Mouse (Mus musculus): ENCODE measurements at regions not wholly inside any gene's neighbourhood (a gene's known extent, or its start where the extent isn't known, plus 50 kb on each side); places are given as distances from the start of the nearest gene placed in this dataset.

DNA sequence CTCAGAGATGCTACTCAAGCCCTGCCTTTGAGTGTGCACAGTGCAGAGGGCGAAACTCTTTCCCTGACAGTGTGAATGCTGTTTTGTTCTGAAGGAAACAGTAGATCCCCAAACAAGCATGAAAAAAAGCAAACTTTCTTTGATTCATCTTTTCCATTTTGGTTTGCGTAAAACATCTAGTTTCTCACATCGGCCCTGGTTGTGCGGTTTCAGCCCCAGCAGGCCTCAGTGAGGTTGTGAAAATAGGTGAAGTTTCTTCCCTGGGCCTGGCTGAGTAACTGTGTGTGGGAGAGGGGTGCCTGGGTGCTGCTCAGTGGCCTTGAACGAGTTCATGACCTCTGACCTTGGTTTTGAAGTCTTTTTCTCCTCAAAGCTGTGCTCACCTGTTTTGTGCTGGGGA lies 216.5 kb upstream of the Cxcr4 start:
- H3K9me3 ChIP-seq (replicated peaks; ENCODE audit: control insufficient read depth, low read length): no peaks in the 10 kb centered on the region
- 82% methylated on average over 5 of the region's 5 CpGs for WGBS
- no peak overlapping the region for H3K4me3 ChIP-seq (replicated peaks; ENCODE audit: low read length)
- no peak overlapping the region for H3K9ac ChIP-seq (ENCODE audit: low read length)
- H3K4me2 ChIP-seq (ENCODE audit: low read depth, low read length): no peak overlapping the region
- H3K27me3 ChIP-seq (ENCODE audit: control insufficient read depth, insufficient read depth, low read length): no peaks in the 10 kb centered on the region
- H3K36me3 ChIP-seq (ENCODE audit: control insufficient read depth, insufficient read depth, low read length): no peaks in the 10 kb centered on the region
- no peak overlapping the region for H3K27ac ChIP-seq (ENCODE audit: low read length)
- peaks cover 4% of the 10 kb centered on the region; the same call in 1 of the 2 replicates for H3K4me1 ChIP-seq (ENCODE audit: control insufficient read depth, insufficient read depth, low read length)
- ATAC-seq (ENCODE audit: insufficient read depth, low FRiP score): no peak

DNA sequence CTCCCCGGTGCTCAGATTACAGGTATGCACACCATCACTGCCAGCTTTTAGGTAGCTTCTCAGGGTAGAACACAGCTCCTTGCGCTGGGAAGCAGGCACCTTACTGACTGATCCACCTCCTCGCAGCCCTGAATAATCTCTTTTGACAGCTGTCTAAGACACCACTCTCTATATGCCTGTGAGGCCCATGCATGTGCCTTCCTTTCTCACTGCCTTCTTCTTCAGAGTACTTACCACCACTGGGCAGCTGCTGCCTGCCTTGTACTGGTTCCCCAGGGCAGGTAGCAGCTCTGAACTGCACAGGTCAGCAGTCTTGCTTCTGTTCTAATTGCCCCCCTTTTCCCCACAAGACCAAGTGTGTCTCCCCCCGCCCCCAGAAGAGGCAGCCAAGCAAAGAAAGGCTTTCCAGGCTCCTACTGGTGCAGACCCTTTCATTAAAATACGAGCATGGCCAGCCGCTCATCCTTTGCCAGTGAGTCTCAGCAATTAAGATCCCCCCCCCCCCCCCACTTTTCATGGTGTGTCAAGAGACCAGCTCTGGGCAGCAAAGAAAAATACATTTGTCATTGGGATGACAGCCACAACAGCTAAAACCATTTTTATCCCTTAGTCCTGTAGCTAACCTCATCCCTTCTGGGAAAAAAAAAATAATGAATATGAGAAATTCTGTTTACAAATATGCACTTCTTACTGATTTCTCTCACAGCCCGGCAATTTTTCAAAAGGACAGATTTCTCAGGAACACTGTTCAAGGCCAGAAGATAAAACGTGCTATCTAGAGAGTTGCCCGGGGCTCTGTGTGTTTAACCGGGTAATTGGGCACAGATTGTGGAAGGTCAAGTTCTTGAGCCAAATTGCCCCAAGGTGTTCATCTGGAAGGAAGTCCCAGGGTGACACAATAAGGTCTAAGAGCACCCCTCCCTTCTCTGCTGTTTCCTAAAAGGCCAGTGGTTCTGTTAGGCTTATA lies 213.9 kb upstream of the Cxcr4 start:
- no peak for ATAC-seq (ENCODE audit: insufficient read depth, low FRiP score)
- Histone ChIP-seq H3K4me3 (replicated peaks; ENCODE audit: low read length) (no peak overlapping the region), H3K27ac (ENCODE audit: low read length) (no peak overlapping the region), H3K9ac (ENCODE audit: low read length) (0 out of 2 replicates have a peak overlapping the region, but pooled peaks have one; percentile 14), H3K9me3 (replicated peaks; ENCODE audit: control insufficient read depth, low read length) (no peaks in the 10 kb centered on the region), H3K4me2 (ENCODE audit: low read depth, low read length) (no peak overlapping the region), H3K36me3 (ENCODE audit: control insufficient read depth, insufficient read depth, low read length) (no peaks in the 10 kb centered on the region), H3K27me3 (ENCODE audit: control insufficient read depth, insufficient read depth, low read length) (no peaks in the 10 kb centered on the region), H3K4me1 (ENCODE audit: control insufficient read depth, insufficient read depth, low read length) (peaks cover 8% of the 10 kb centered on the region; the same call in 1 of the 2 replicates)
- 52% methylated on average over 10 of the region's 10 CpGs for WGBS

DNA sequence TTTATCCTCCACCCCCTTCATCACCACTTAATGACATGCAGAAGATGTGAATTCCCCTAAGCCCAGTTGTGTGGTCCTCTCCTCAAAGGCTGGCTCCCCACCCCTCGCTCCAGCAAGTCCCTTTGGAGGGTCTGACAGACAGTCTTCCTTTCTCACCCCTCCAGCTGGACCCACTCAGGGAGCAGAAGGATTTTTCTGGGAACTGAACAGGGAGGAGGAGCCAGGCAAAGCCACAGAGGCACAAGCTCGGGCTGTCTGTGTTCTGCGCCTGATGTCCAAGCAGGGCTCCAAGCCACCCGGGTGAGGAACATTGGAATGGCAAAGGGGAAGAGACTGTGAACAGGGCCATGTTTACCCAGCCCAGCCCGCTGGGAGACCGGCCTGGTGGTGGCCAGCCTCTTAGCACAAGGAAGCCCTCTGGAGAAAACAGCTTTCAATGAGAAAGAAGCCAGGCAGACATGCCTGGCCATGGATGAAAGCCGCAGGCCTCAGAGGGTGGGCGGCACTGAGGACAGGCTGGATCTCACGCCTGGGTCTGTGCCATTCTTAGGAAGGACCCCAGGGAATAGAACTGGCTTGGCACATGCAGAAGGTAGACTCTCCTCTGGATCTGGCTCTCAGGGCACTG lies 211.5 kb upstream of the Cxcr4 start:
- Histone ChIP-seq H3K36me3 (ENCODE audit: control insufficient read depth, insufficient read depth, low read length) (no peaks in the 10 kb centered on the region), H3K4me2 (ENCODE audit: low read depth, low read length) (no peak overlapping the region; the same call in 1 of the 2 replicates), H3K27ac (ENCODE audit: low read length) (peak overlapping the region; percentile 84), H3K9ac (ENCODE audit: low read length) (peak overlapping the region; percentile 48; the same call in 1 of the 2 replicates), H3K4me3 (replicated peaks; ENCODE audit: low read length) (no peak overlapping the region), H3K27me3 (ENCODE audit: control insufficient read depth, insufficient read depth, low read length) (no peaks in the 10 kb centered on the region), H3K9me3 (replicated peaks; ENCODE audit: control insufficient read depth, low read length) (no peaks in the 10 kb centered on the region), H3K4me1 (ENCODE audit: control insufficient read depth, insufficient read depth, low read length) (peaks cover 8% of the 10 kb centered on the region; the same call in 1 of the 2 replicates)
- peak; percentile 84 for ATAC-seq (ENCODE audit: insufficient read depth, low FRiP score)
- WGBS: 19% methylated on average over 9 of the region's 9 CpGs

DNA sequence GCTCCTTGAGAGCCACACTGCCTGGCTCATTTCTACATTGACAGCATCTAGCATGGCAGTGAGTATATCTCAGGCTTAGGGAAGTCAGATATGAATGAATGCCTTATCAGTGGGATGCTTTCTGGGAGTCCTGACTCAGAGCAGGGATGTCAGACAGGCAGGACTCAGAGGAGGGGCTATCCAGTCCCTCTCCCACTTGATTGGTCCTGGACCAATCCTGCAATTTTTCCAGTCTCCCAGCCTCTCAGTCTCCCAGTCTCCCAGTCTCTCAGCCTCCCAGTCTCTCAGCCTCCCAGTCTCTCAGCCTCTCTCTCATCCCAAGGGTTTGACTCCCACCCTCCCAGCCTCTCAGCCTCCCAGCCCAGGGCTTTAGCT lies 211.0 kb upstream of the Cxcr4 start:
- H3K4me1 ChIP-seq (ENCODE audit: control insufficient read depth, insufficient read depth, low read length): peaks cover 8% of the 10 kb centered on the region; the same call in 1 of the 2 replicates
- H3K27me3 ChIP-seq (ENCODE audit: control insufficient read depth, insufficient read depth, low read length): no peaks in the 10 kb centered on the region
- peak; percentile 51 for ATAC-seq (ENCODE audit: insufficient read depth, low FRiP score)
- no peaks in the 10 kb centered on the region for H3K36me3 ChIP-seq (ENCODE audit: control insufficient read depth, insufficient read depth, low read length)
- peak overlapping the region; percentile 84; the same call in 1 of the 2 replicates for H3K27ac ChIP-seq (ENCODE audit: low read length)
- no peak overlapping the region; the same call in 1 of the 2 replicates for H3K4me2 ChIP-seq (ENCODE audit: low read depth, low read length)
- H3K4me3 ChIP-seq (replicated peaks; ENCODE audit: low read length): no peak overlapping the region
- no peaks in the 10 kb centered on the region for H3K9me3 ChIP-seq (replicated peaks; ENCODE audit: control insufficient read depth, low read length)
- no peak overlapping the region for H3K9ac ChIP-seq (ENCODE audit: low read length)

DNA sequence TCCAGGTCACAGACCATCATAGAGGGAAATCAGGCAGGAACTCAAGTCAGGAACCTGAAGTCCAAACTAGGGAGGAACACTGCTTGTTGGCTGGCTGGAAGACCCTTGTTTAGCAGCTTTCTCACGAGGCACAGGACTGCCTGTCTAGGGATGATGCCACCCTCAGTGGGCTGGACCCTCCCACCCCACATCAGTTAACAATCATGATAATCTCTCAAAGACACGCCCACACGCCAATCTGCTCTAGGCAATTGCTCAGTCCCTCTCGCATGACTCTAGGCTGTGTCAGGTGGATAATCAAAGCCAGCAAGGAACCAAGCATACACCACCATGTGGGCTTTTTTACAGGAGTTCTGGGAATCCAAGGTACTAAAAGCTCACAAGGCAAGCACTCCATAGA lies 206.6 kb upstream of the Cxcr4 start:
- ATAC-seq (ENCODE audit: insufficient read depth, low FRiP score): no peak
- H3K4me3 ChIP-seq (replicated peaks; ENCODE audit: low read length): no peak overlapping the region
- no peak overlapping the region for H3K4me2 ChIP-seq (ENCODE audit: low read depth, low read length)
- H3K27ac ChIP-seq (ENCODE audit: low read length): no peak overlapping the region
- peaks cover 5% of the 10 kb centered on the region; the same call in 1 of the 2 replicates for H3K4me1 ChIP-seq (ENCODE audit: control insufficient read depth, insufficient read depth, low read length)
- H3K27me3 ChIP-seq (ENCODE audit: control insufficient read depth, insufficient read depth, low read length): no peaks in the 10 kb centered on the region
- no peaks in the 10 kb centered on the region for H3K9me3 ChIP-seq (replicated peaks; ENCODE audit: control insufficient read depth, low read length)
- no peaks in the 10 kb centered on the region for H3K36me3 ChIP-seq (ENCODE audit: control insufficient read depth, insufficient read depth, low read length)
- WGBS: 80% methylated on average over 4 of the region's 4 CpGs
- H3K9ac ChIP-seq (ENCODE audit: low read length): no peak overlapping the region

DNA sequence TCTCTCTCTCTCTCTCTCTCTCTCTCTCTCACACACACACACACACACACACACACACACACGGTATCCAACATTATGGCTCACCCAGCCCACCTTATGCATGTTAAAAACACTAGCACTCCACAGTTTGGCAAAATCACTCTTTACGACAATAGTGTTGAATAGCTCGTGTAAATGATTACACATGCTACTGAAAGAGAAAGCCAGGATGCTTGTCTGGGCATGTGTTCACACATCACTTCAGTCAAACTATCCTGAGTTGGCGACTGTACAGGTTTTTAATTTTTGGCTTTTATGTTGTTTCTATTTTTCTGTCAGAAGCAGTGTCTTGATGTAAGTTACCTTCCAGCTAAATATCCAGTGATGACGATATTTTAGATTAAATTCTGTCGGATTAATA lies 203.6 kb upstream of the Cxcr4 start:
- H3K4me3 ChIP-seq (replicated peaks; ENCODE audit: low read length): no peak overlapping the region
- no peak overlapping the region for H3K9ac ChIP-seq (ENCODE audit: low read length)
- no peaks in the 10 kb centered on the region for H3K36me3 ChIP-seq (ENCODE audit: control insufficient read depth, insufficient read depth, low read length)
- no peaks in the 10 kb centered on the region for H3K4me1 ChIP-seq (ENCODE audit: control insufficient read depth, insufficient read depth, low read length)
- H3K9me3 ChIP-seq (replicated peaks; ENCODE audit: control insufficient read depth, low read length): no peaks in the 10 kb centered on the region
- WGBS: 70% methylated on average over 6 of the region's 6 CpGs
- H3K27me3 ChIP-seq (ENCODE audit: control insufficient read depth, insufficient read depth, low read length): no peaks in the 10 kb centered on the region
- peak overlapping the region; percentile 29; the same call in 1 of the 2 replicates for H3K27ac ChIP-seq (ENCODE audit: low read length)
- H3K4me2 ChIP-seq (ENCODE audit: low read depth, low read length): no peak overlapping the region
- ATAC-seq (ENCODE audit: insufficient read depth, low FRiP score): no peak

DNA sequence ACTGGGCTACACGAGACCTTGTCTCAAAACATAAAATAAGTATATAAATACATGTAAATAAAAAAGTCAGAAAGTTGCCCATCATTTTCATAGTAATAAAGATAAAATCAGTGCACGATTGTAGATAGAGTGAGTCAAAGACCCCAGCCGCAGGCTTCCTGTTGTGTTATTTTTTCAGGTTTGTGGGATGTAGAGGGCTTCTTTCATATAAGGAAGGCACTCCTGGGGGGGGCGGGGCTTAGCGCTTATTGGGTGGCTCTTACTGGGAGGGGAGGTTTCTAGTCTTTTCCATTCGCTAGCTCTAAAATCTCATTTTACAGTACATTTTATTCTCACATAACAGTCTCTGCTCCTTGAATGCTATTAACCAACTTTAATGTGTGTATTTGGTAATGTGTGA lies 198.8 kb upstream of the Cxcr4 start:
- Histone ChIP-seq H3K4me1 (ENCODE audit: control insufficient read depth, insufficient read depth, low read length) (peaks cover 7% of the 10 kb centered on the region; the same call in 1 of the 2 replicates), H3K4me2 (ENCODE audit: low read depth, low read length) (no peak overlapping the region)
- WGBS: 89% methylated on average over 6 of the region's 6 CpGs

DNA sequence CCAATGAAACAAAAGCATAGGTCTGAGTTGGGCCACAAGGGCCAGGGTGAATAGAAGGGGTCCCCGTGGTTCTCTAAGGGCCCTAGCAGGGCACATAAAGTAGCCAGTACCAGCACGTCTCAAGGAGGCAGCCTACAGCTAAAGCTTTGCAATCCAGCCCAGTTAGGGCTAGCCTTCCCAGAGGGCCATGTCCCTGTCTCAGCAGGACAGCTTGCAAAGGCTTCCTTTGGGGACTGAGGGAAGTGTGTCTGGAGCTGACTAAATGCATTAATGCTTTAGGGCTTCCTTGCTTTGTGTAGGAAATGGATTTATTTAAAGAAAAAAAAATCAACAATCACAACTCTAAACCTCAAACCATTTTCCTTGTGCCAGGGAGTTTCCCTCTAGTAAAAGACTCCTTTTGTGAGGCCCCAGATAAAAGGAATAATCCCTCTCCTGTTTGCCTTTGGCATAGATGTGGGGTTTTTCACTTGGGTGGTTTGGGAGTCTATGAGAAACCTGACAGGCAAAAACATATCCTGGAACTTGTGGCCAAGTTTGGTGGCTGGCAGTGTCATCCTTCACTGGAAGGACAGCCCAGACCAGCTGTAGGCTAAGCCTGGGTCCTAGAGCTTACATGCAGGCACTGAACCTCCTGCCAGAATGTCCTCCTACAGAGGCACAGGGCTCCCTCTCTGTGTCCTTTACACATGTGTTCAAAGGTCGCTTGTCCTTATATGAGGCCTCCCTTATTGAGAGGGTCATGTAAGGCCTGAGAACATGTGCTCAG lies 197.7 kb upstream of the Cxcr4 start:
- ATAC-seq (ENCODE audit: insufficient read depth, low FRiP score): peak; percentile 53; the same call in 1 of the 2 replicates
- 71% methylated on average over 3 of the region's 3 CpGs for WGBS
- Histone ChIP-seq H3K9ac (ENCODE audit: low read length) (no peak overlapping the region), H3K4me1 (ENCODE audit: control insufficient read depth, insufficient read depth, low read length) (peaks cover 7% of the 10 kb centered on the region; the same call in 1 of the 2 replicates), H3K4me3 (replicated peaks; ENCODE audit: low read length) (no peak overlapping the region), H3K36me3 (ENCODE audit: control insufficient read depth, insufficient read depth, low read length) (no peaks in the 10 kb centered on the region), H3K9me3 (replicated peaks; ENCODE audit: control insufficient read depth, low read length) (no peaks in the 10 kb centered on the region), H3K27me3 (ENCODE audit: control insufficient read depth, insufficient read depth, low read length) (no peaks in the 10 kb centered on the region), H3K27ac (ENCODE audit: low read length) (peak overlapping the region; percentile 71), H3K4me2 (ENCODE audit: low read depth, low read length) (no peak overlapping the region)

More for the DNA sequence above, 198.8 kb upstream of the Cxcr4 start:
- Histone ChIP-seq H3K9ac (ENCODE audit: low read length) (no peak overlapping the region), H3K9me3 (replicated peaks; ENCODE audit: control insufficient read depth, low read length) (no peaks in the 10 kb centered on the region), H3K27me3 (ENCODE audit: control insufficient read depth, insufficient read depth, low read length) (no peaks in the 10 kb centered on the region), H3K4me3 (replicated peaks; ENCODE audit: low read length) (no peak overlapping the region), H3K27ac (ENCODE audit: low read length) (no peak overlapping the region), H3K36me3 (ENCODE audit: control insufficient read depth, insufficient read depth, low read length) (no peaks in the 10 kb centered on the region)
- ATAC-seq (ENCODE audit: insufficient read depth, low FRiP score): no peak

All from stomach, embryonic 16.5 days (tissue).